Mouse (Mus musculus): ENCODE measurements around the gene Kif22.
A peak's percentile ranks its signal among the peaks of the same experiment; 100 is the strongest.

Kif22 gene

GRCm38 (mm10) chr7:127016971-127017949 is 25.0 kb downstream of the Kif22 start, which contains the start of gene Pagr1a:
Pagr1a (minus strand) TSS chr7:127017352.
- peak; percentile 100 for DNase-seq (ENCODE audit: low read depth)

- DNase-seq (ENCODE audit: low read depth): no peak
Measured at GRCm38 (mm10) chr7:127016486-127016938, 25.8 kb downstream of the Kif22 start.

- DNase-seq (ENCODE audit: low read depth): no peak
Measured at GRCm38 (mm10) chr7:127016481-127016485, 26.0 kb downstream of the Kif22 start, which contains the start of gene Pagr1b. Pagr1b (minus strand) TSS chr7:127016484.

GRCm38 (mm10) chr7:127016081-127016480 is 26.2 kb downstream of the Kif22 start:
- DNase-seq (ENCODE audit: low read depth): no peak

- DNase-seq (ENCODE audit: low read depth): no peak
Measured at GRCm38 (mm10) chr7:127014993-127015392, 27.3 kb downstream of the Kif22 start.

- peak; percentile 84 for DNase-seq (ENCODE audit: low read depth)
Measured at GRCm38 (mm10) chr7:127014320-127014719, 28.0 kb downstream of the Kif22 start, which contains the start of gene Mvp. Mvp (minus strand) TSS chr7:127014621.

- no peak for DNase-seq (ENCODE audit: low read depth)
Measured at GRCm38 (mm10) chr7:127013385-127013784, 28.9 kb downstream of the Kif22 start.

- no peak for DNase-seq (ENCODE audit: low read depth)
Measured at GRCm38 (mm10) chr7:127012845-127013244, 29.4 kb downstream of the Kif22 start.

GRCm38 (mm10) chr7:127012374-127012773 is 29.9 kb downstream of the Kif22 start:
- no peak for DNase-seq (ENCODE audit: low read depth)

GRCm38 (mm10) chr7:127011717-127012116 is 30.6 kb downstream of the Kif22 start:
- DNase-seq (ENCODE audit: low read depth): no peak

- DNase-seq (ENCODE audit: low read depth): no peak
Measured at GRCm38 (mm10) chr7:127011051-127011450, 31.2 kb downstream of the Kif22 start.

- no peak for DNase-seq (ENCODE audit: low read depth)
Measured at GRCm38 (mm10) chr7:127009307-127010085, 32.8 kb downstream of the Kif22 start.

GRCm38 (mm10) chr7:127008239-127009019 is 33.8 kb downstream of the Kif22 start:
- no peak for DNase-seq (ENCODE audit: low read depth)

GRCm38 (mm10) chr7:127007313-127008024 is 34.8 kb downstream of the Kif22 start:
- no peak for DNase-seq (ENCODE audit: low read depth)

GRCm38 (mm10) chr7:127004122-127004875 is 38.0 kb downstream of the Kif22 start:
- no peak for DNase-seq (ENCODE audit: low read depth)

- no peak for DNase-seq (ENCODE audit: low read depth)
Measured at GRCm38 (mm10) chr7:127003620-127004019, 38.7 kb downstream of the Kif22 start.

- peak; percentile 66 for DNase-seq (ENCODE audit: low read depth)
Measured at GRCm38 (mm10) chr7:126999568-126999967, 42.7 kb downstream of the Kif22 start.

GRCm38 (mm10) chr7:126996449-126996848 is 45.8 kb downstream of the Kif22 start:
- no peak for DNase-seq (ENCODE audit: low read depth)

GRCm38 (mm10) chr7:126988816-126989215 is 53.5 kb downstream of the Kif22 start:
- DNase-seq (ENCODE audit: low read depth): no peak

GRCm38 (mm10) chr7:126986319-126986718 is 56.0 kb downstream of the Kif22 start:
- DNase-seq (ENCODE audit: low read depth): peak; percentile 53

Data from naive thymus-derived CD4-positive, alpha-beta T cell, adult 2 months (primary cell).